ENCODE assay signal across 7 mouse cellular contexts in genomic region chr17:56078880-56079795, GRCm38 (mm10). TPM values are rescaled to one million over a fixed set of nuclear protein-coding genes. Genes with fewer than 3 reads are reported as not detected.
A peak's percentile ranks its signal among the peaks of the same experiment; 100 is the strongest.
DNase-seq lines count a peak whose midpoint lies in the region; ATAC-seq lines count a peak whose summit lies in the region.

TSS of gene Hdgfl2 (plus strand) at chr17:56079634.

- peaks cover 10% of the 10 kb centered on the region for H3K36me3 ChIP-seq in intestine, embryonic 15.5 days
- H3K36me3 ChIP-seq in midbrain, embryonic 10.5 days: peaks cover 20% of the 10 kb centered on the region

- DNase-seq in adrenal gland, adult 2 months: peak; percentile 100
- peak; percentile 100 for DNase-seq in embryo, embryonic 11.5 days (ENCODE audit: low read depth, low spot score)
- peak; percentile 99 to 100 for DNase-seq in gastrocnemius, postnatal 36 days
- DNase-seq in left cerebral cortex, postnatal 25 days (ENCODE audit: low spot score in 2 of 2): peak; percentile 99 to 100
- peak; percentile 100 for DNase-seq in midbrain, embryonic 10.5 days (ENCODE audit: low spot score)
- peak; percentile 99 for DNase-seq in right cerebral cortex, postnatal 4 days

- intact Hi-C loops in gastrocnemius, postnatal 36 days (cut with DNase I): no loop called here
- intact Hi-C loops in left cerebral cortex, postnatal 25 days (cut with DNase I): loop anchor here (5.0 kb wide), 1 partner anchor 122 kb away; the partner anchor contains the start of gene Yju2

- H3K27me3 ChIP-seq in intestine, embryonic 15.5 days (replicated peaks): no peaks in the 10 kb centered on the region
- no peaks in the 10 kb centered on the region for H3K27me3 ChIP-seq in midbrain, embryonic 10.5 days (ENCODE audit: low read depth, poor library complexity, severe bottlenecking)

- H3K9ac ChIP-seq in intestine, embryonic 15.5 days: peak within 1 kb of the TSS; percentile 80

- peak within 1 kb of the TSS; percentile 83 for H3K4me3 ChIP-seq in intestine, embryonic 15.5 days (replicated peaks)
- H3K4me3 ChIP-seq in midbrain, embryonic 10.5 days: peak within 1 kb of the TSS; percentile 95

- peaks cover 22% of the 10 kb centered on the region for H3K4me1 ChIP-seq in intestine, embryonic 15.5 days (replicated peaks)
- peaks cover 47% of the 10 kb centered on the region for H3K4me1 ChIP-seq in midbrain, embryonic 10.5 days

- peak; percentile 94 for ATAC-seq in intestine, embryonic 15.5 days

- peak within 1 kb of the TSS; percentile 58; the same call in 1 of the 2 replicates for H3K27ac ChIP-seq in intestine, embryonic 15.5 days
- peak within 1 kb of the TSS; percentile 89 for H3K27ac ChIP-seq in midbrain, embryonic 10.5 days (replicated peaks)

- no peaks in the 10 kb centered on the region for H3K9me3 ChIP-seq in intestine, embryonic 15.5 days
- H3K9me3 ChIP-seq in midbrain, embryonic 10.5 days (replicated peaks): no peaks in the 10 kb centered on the region

- peak within 1 kb of the TSS; percentile 95 for H3K4me2 ChIP-seq in intestine, embryonic 15.5 days (replicated peaks)

- WGBS in intestine, embryonic 15.5 days: under 1% methylated on average over 61 of the region's 61 CpGs
- WGBS in midbrain, embryonic 10.5 days: under 1% methylated on average over 61 of the region's 61 CpGs

RNA-seq across cellular contexts. Expression of gene Hdgfl2, which starts in this region (rescaled TPM):
- total RNA-seq in adrenal gland, adult 2 months (2021): 10 to 100 TPM; 52.7 to 63.7 TPM
- 93.5 and 97.9 TPM in 2 replicates for polyA plus RNA-seq in adrenal gland, adult 2 months (2012; rRNA removed)
- total RNA-seq in gastrocnemius, postnatal 36 days (2021): 10 to 100 TPM; 20.2 to 26.5 TPM
- 85.7 and 86.9 TPM in 2 replicates for polyA plus RNA-seq in intestine, embryonic 15.5 days (2015; fragmentation: Nextera tagmentation; extraction: Ambion mirVana)
- total RNA-seq in left cerebral cortex, postnatal 25 days (2021): 100 to 1,000 TPM in 1 of 2 experiments, 10 to 100 TPM in 1; 90.8 to 109 TPM
- polyA plus RNA-seq in midbrain, embryonic 10.5 days (2016; fragmentation: Nextera tagmentation; extraction: Ambion mirVana): 188 and 191 TPM in 2 replicates

Comparison
In these comparisons a context has a peak if more than half of its experiments do, and no peak if none do; other contexts are left out.
1. Peak in every context shown above with its lines: DNase-seq, ATAC-seq, H3K4me3 ChIP-seq and H3K27ac ChIP-seq.